1 mouse cellular context compared by ENCODE assay signal in genomic region chr11:5788056-5789014, GRCm38 (mm10).
TF ChIP-seq lines count a peak whose summit lies in the region.

Gene Dbnl (plus strand): TSS chr11:5788488.

TF ChIP-seq in MEL, 35 proteins besides CTCF, POLR2A, EP300 and RAD21 (continued from another document):
- TF ChIP-seq MEF2A (IDR thresholded peaks at IDR 0.05; ENCODE audit: extremely low read depth, insufficient replicate concordance, low read depth, low read length, poor library complexity, severe bottlenecking) (no peak), POLR2AphosphoS5 (IDR thresholded peaks at IDR 0.05; ENCODE audit: borderline replicate concordance, low read depth, low read length) (no peak), MYB (IDR thresholded peaks at IDR 0.05; ENCODE audit: low read depth, low read length) (no peak), ETS1 (IDR thresholded peaks at IDR 0.05; ENCODE audit: low read depth, low read length) (peak; percentile 74)
TF ChIP-seq in MEL: peak in this region for 16.
